Mouse (Mus musculus): ENCODE data around the gene Ghdc. TPM values are rescaled to one million over a fixed set of nuclear protein-coding genes. Genes with fewer than 3 reads are reported as not detected.

The Ghdc gene
- 1.1 and 2.1 TPM in 2 replicates for polyA plus RNA-seq (2014; fragmentation: Nextera tagmentation; extraction: Ambion mirVana)

DNA sequence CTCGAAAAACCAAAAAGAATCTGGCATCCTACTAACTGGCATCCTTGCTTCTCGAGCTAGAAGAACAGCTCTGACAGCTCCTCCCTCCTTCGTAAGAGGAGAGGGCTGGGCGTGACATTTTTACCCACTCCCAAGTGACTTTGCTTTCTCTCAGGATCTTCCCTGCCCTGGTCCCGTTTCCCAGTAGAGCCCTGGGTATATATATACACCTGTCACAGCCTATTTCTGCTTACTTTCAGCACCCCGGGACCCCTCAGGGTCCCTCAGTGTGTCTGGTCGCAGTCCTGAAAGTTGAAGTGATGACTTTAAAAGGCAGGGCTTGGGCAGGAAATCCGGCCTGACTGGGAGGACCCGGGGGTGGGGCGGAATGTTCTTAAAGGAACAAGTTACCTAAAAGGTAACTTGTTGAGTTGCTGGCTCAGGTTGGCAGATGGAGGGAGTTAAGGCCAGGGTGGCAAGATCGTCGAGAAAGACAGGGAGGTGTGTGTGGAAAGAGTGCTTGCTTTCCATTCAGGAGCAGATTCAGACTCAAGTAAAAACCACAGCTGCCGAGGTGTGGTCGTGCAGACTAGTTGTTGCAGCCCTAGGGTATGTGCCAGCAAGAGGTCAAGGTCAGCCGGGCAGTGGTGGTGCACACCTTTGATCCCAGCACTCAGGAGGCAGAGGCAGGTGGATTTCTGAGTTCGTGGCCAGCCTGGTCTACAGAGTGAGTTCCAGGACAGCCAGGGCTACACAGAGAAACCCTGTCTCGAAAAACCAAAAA lies at the start of gene Ghdc:
TSS of gene Ghdc (minus strand) at position 312 of the 763 bp plus-strand sequence.
- peak within 1 kb of the TSS; percentile 34 for H3K4me3 ChIP-seq (ENCODE audit: low read depth, low read length)
- no peaks in the 10 kb centered on the region for H3K9me3 ChIP-seq (ENCODE audit: control insufficient read depth, low read length)
- peak within 1 kb of the TSS; percentile 21; the same call in 1 of the 2 replicates for H3K9ac ChIP-seq (ENCODE audit: low read depth, low read length)
- no peaks in the 10 kb centered on the region for H3K27me3 ChIP-seq (ENCODE audit: control insufficient read depth, insufficient read depth, low read length)
- 24% methylated on average over 17 of the region's 17 CpGs for WGBS
- no peaks in the 10 kb centered on the region for H3K36me3 ChIP-seq (ENCODE audit: control insufficient read depth, insufficient read depth, low read length)
- no peak within 1 kb of the TSS for H3K27ac ChIP-seq (ENCODE audit: low read depth, low read length)
- DNase-seq (ENCODE audit: low spot score) (peak; percentile 62), ATAC-seq (ENCODE audit: low FRiP score) (no peak)
- H3K4me2 ChIP-seq (replicated peaks; ENCODE audit: low read depth, low read length) = peak within 1 kb of the TSS; percentile 31
- no peaks in the 10 kb centered on the region for H3K4me1 ChIP-seq (replicated peaks; ENCODE audit: control insufficient read depth, insufficient read depth, low read length)

DNA sequence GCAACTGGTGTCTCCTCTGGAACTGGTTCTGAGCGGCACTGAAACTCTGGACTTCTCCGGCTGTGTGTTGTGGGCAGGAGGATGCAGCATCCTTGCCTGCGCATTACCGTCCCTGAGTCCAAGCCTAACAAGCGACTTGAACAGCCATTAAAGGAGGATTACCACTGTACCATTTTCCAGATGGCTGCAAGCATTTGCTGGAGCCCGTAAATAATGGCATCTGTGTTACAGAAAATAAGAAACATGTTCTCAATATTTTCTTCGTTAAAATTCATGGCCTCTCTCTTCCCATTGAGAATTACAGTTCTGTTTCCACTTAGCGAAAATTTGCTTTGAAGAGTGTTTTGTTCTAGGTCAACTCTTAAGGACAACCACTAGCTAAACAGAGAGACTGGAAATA lies 49.3 kb upstream of the Ghdc start:
- Histone ChIP-seq H3K9ac (ENCODE audit: low read depth, low read length) (no peak overlapping the region), H3K4me1 (replicated peaks; ENCODE audit: control insufficient read depth, insufficient read depth, low read length) (no peaks in the 10 kb centered on the region), H3K4me2 (replicated peaks; ENCODE audit: low read depth, low read length) (no peak overlapping the region), H3K36me3 (ENCODE audit: control insufficient read depth, insufficient read depth, low read length) (no peaks in the 10 kb centered on the region), H3K9me3 (ENCODE audit: control insufficient read depth, low read length) (no peaks in the 10 kb centered on the region), H3K27me3 (ENCODE audit: control insufficient read depth, insufficient read depth, low read length) (no peaks in the 10 kb centered on the region), H3K27ac (ENCODE audit: low read depth, low read length) (no peak overlapping the region), H3K4me3 (ENCODE audit: low read depth, low read length) (no peak overlapping the region)
- DNase-seq (ENCODE audit: low spot score) (no peak), ATAC-seq (ENCODE audit: low FRiP score) (no peak)
- 91% methylated on average over 8 of the region's 8 CpGs for WGBS

DNA sequence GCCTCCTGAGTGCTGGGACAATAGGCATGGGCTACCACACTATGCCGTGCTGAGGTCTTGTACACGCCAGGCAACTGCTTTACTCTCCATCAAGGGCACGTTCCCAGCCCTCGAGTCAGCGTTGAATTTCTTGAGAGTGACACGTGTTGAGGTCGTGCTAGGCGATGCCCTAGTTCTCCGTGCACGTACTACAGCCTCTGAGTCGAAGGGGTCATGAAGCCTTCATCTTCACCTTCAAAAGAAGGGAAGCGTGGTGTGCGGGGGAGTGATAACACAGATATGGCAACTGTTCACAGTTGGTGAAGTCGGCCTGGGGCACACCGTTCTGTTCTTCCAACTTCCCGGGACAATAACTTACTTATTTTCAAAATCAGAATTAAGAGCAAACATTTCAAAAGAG lies 48.9 kb upstream of the Ghdc start:
- no peak overlapping the region for H3K9ac ChIP-seq (ENCODE audit: low read depth, low read length)
- H3K4me3 ChIP-seq (ENCODE audit: low read depth, low read length) = no peak overlapping the region
- no peaks in the 10 kb centered on the region for H3K9me3 ChIP-seq (ENCODE audit: control insufficient read depth, low read length)
- ATAC-seq (ENCODE audit: low FRiP score) = no peak
- H3K4me2 ChIP-seq (replicated peaks; ENCODE audit: low read depth, low read length) = no peak overlapping the region
- no peaks in the 10 kb centered on the region for H3K27me3 ChIP-seq (ENCODE audit: control insufficient read depth, insufficient read depth, low read length)
- whole genome bisulfite sequencing = 94% methylated on average over 16 of the region's 16 CpGs
- no peak for DNase-seq (ENCODE audit: low spot score)
- no peak overlapping the region for H3K27ac ChIP-seq (ENCODE audit: low read depth, low read length)
- H3K4me1 ChIP-seq (replicated peaks; ENCODE audit: control insufficient read depth, insufficient read depth, low read length) = no peaks in the 10 kb centered on the region
- H3K36me3 ChIP-seq (ENCODE audit: control insufficient read depth, insufficient read depth, low read length) = no peaks in the 10 kb centered on the region

DNA sequence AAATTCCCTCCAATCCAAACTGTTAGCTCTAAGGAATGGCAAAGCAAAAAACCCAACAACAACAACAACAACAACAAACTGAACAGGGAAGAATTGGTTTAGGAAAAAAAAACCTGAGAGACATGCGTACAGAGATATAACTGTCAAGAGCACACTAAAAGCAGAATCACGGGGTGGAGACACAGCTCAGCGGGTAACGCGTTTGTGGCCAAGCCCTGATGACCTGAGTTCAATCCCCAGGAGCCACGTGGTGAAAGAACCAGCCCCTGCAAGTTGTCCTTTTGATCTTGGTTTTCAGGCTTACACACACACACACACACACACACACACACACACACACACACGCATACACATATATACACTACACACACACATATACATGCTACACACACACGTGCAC lies 48.3 kb upstream of the Ghdc start:
- H3K27me3 ChIP-seq (ENCODE audit: control insufficient read depth, insufficient read depth, low read length) = no peaks in the 10 kb centered on the region
- ATAC-seq (ENCODE audit: low FRiP score) (no peak), DNase-seq (ENCODE audit: low spot score) (no peak)
- 84% methylated on average over 8 of the region's 8 CpGs for WGBS
- no peak overlapping the region for H3K27ac ChIP-seq (ENCODE audit: low read depth, low read length)
- no peaks in the 10 kb centered on the region for H3K9me3 ChIP-seq (ENCODE audit: control insufficient read depth, low read length)
- no peaks in the 10 kb centered on the region for H3K36me3 ChIP-seq (ENCODE audit: control insufficient read depth, insufficient read depth, low read length)
- no peak overlapping the region for H3K4me3 ChIP-seq (ENCODE audit: low read depth, low read length)
- H3K4me2 ChIP-seq (replicated peaks; ENCODE audit: low read depth, low read length) = no peak overlapping the region
- no peaks in the 10 kb centered on the region for H3K4me1 ChIP-seq (replicated peaks; ENCODE audit: control insufficient read depth, insufficient read depth, low read length)
- no peak overlapping the region for H3K9ac ChIP-seq (ENCODE audit: low read depth, low read length)

DNA sequence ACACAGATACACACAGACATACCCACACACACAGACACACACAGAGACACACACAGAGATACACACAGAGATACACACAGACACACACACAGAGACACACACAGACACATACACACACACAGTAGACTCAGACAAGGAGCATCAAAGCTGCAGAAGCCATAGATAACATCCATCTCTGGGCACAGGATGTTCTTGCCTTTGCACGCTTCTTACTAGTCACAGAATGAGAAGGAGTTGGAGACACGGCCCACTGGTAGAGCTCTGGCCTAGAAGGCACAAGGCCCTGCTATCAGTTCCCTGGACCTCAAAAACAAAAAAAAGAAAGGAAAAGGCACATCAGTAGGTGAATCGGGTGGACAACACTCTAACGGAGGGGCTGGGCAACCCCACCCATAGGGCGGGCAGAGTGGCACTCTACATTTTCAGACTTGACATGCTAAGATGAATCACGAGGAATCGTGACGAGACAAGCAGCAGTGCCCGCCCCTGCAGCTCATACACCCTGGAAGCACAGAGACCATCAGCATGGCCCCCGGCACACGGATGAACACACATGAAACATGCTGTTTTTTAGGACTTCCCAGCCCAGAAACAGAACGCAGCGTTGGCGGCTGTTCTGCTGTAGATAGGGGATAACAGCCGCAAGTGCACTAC lies 47.7 kb upstream of the Ghdc start:
- Histone ChIP-seq H3K9ac (ENCODE audit: low read depth, low read length) (no peak overlapping the region), H3K36me3 (ENCODE audit: control insufficient read depth, insufficient read depth, low read length) (no peaks in the 10 kb centered on the region), H3K27ac (ENCODE audit: low read depth, low read length) (no peak overlapping the region), H3K27me3 (ENCODE audit: control insufficient read depth, insufficient read depth, low read length) (no peaks in the 10 kb centered on the region), H3K4me2 (replicated peaks; ENCODE audit: low read depth, low read length) (no peak overlapping the region), H3K4me3 (ENCODE audit: low read depth, low read length) (no peak overlapping the region), H3K4me1 (replicated peaks; ENCODE audit: control insufficient read depth, insufficient read depth, low read length) (no peaks in the 10 kb centered on the region), H3K9me3 (ENCODE audit: control insufficient read depth, low read length) (no peaks in the 10 kb centered on the region)
- ATAC-seq (ENCODE audit: low FRiP score) = no peak
- no peak for DNase-seq (ENCODE audit: low spot score)
- WGBS = 95% methylated on average over 15 of the region's 15 CpGs

DNA sequence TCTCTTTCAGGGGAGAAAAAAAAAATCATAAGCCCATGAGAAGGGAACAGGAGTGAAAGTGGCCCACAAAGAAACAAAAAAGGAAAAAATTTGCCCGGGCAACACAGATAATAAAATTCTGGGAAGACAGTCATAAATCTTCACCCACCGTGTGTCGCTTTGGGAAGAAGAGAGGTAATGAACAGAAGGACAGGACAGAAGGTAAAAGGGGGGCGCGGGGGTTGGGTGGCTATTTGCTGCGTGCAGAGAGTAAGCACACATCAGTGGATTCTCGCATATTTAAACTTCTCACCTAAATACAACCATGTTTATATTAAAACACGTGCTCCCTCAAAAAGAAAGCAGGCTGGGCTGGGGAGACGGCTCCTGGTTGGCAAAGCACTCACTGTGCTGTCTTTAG lies 46.6 kb upstream of the Ghdc start:
- Histone ChIP-seq H3K4me3 (ENCODE audit: low read depth, low read length) (no peak overlapping the region), H3K9ac (ENCODE audit: low read depth, low read length) (no peak overlapping the region), H3K27ac (ENCODE audit: low read depth, low read length) (no peak overlapping the region), H3K27me3 (ENCODE audit: control insufficient read depth, insufficient read depth, low read length) (no peaks in the 10 kb centered on the region), H3K9me3 (ENCODE audit: control insufficient read depth, low read length) (no peaks in the 10 kb centered on the region), H3K36me3 (ENCODE audit: control insufficient read depth, insufficient read depth, low read length) (no peaks in the 10 kb centered on the region), H3K4me2 (replicated peaks; ENCODE audit: low read depth, low read length) (no peak overlapping the region), H3K4me1 (replicated peaks; ENCODE audit: control insufficient read depth, insufficient read depth, low read length) (no peaks in the 10 kb centered on the region)
- no peak for ATAC-seq (ENCODE audit: low FRiP score)
- DNase-seq (ENCODE audit: low spot score) = no peak
- 72% methylated on average over 9 of the region's 9 CpGs for WGBS

DNA sequence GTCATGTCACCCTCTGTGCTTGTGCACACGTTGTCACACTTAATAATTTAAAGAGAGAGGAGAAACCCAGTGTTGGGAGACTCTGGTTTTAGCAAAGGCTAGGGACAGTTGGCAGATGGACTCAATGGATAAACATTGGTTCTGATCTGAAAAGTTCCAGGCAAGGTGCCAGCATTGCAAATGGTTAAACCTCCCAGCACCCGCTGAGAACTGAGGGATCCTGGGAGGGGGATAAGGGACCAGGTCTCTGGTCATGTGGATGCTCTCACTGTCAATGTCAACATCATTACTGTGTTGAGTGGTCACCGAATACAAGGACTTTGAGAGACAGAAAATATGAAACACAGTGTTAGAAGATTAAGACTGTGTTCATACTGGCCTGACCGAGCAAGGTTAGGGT lies 46.0 kb upstream of the Ghdc start:
- WGBS = 87% methylated on average over 4 of the region's 4 CpGs
- H3K27ac ChIP-seq (ENCODE audit: low read depth, low read length) = no peak overlapping the region
- DNase-seq (ENCODE audit: low spot score) = no peak

DNA sequence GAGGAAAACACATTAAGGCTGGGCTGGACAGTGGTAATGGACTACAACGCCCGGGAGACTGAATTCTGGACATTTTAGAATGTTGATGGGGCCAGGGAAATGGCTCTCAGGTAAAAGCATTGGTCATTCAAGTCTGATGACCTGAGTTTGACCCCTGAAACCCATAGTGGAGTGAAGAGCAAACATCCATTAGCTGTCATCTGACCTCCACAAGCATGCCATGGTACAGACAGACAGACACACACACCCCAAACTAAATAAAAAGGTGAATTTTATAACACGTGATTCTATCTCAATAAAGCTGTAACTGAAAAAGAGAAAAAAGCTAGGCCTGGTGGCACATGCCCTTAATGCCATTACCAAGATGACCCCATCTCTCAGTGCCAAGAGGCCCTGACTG lies 45.6 kb upstream of the Ghdc start:
- H3K9ac ChIP-seq (ENCODE audit: low read depth, low read length) = no peak overlapping the region
- WGBS = 94% methylated on average over 3 of the region's 3 CpGs
- no peak overlapping the region for H3K4me3 ChIP-seq (ENCODE audit: low read depth, low read length)
- H3K4me1 ChIP-seq (replicated peaks; ENCODE audit: control insufficient read depth, insufficient read depth, low read length) = no peaks in the 10 kb centered on the region
- H3K36me3 ChIP-seq (ENCODE audit: control insufficient read depth, insufficient read depth, low read length) = no peaks in the 10 kb centered on the region
- no peak for DNase-seq (ENCODE audit: low spot score)
- no peak for ATAC-seq (ENCODE audit: low FRiP score)
- no peak overlapping the region for H3K4me2 ChIP-seq (replicated peaks; ENCODE audit: low read depth, low read length)
- H3K27me3 ChIP-seq (ENCODE audit: control insufficient read depth, insufficient read depth, low read length) = no peaks in the 10 kb centered on the region
- no peaks in the 10 kb centered on the region for H3K9me3 ChIP-seq (ENCODE audit: control insufficient read depth, low read length)
- H3K27ac ChIP-seq (ENCODE audit: low read depth, low read length) = no peak overlapping the region

More for the DNA sequence above, 46.0 kb upstream of the Ghdc start:
- Histone ChIP-seq H3K9ac (ENCODE audit: low read depth, low read length) (no peak overlapping the region), H3K27me3 (ENCODE audit: control insufficient read depth, insufficient read depth, low read length) (no peaks in the 10 kb centered on the region), H3K9me3 (ENCODE audit: control insufficient read depth, low read length) (no peaks in the 10 kb centered on the region), H3K4me3 (ENCODE audit: low read depth, low read length) (no peak overlapping the region), H3K36me3 (ENCODE audit: control insufficient read depth, insufficient read depth, low read length) (no peaks in the 10 kb centered on the region), H3K4me1 (replicated peaks; ENCODE audit: control insufficient read depth, insufficient read depth, low read length) (no peaks in the 10 kb centered on the region), H3K4me2 (replicated peaks; ENCODE audit: low read depth, low read length) (no peak overlapping the region)
- no peak for ATAC-seq (ENCODE audit: low FRiP score)

DNA sequence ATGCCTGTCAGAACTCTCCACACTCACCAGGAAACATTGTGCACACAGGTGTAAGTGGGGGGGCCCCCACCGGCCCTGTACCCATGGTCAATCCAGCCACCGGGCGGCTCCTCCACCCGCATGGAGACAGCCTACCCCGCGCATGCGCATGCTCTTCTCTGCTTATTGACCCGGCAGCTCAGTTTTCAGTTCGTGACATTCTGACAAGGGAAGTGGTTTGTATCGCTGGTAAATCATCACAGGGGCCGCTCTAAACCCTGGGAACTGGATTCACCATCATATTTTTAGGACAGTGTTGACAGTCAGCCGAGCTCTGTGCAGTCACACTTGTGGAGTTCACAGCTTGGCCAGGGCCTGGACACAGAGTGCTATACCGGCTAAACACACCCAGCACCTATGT lies 43.7 kb upstream of the Ghdc start:
- DNase-seq (ENCODE audit: low spot score) (no peak), ATAC-seq (ENCODE audit: low FRiP score) (no peak)
- H3K4me2 ChIP-seq (replicated peaks; ENCODE audit: low read depth, low read length) = no peak overlapping the region
- H3K27me3 ChIP-seq (ENCODE audit: control insufficient read depth, insufficient read depth, low read length) = no peaks in the 10 kb centered on the region
- no peak overlapping the region for H3K9ac ChIP-seq (ENCODE audit: low read depth, low read length)
- H3K9me3 ChIP-seq (ENCODE audit: control insufficient read depth, low read length) = no peaks in the 10 kb centered on the region
- no peaks in the 10 kb centered on the region for H3K36me3 ChIP-seq (ENCODE audit: control insufficient read depth, insufficient read depth, low read length)
- no peaks in the 10 kb centered on the region for H3K4me1 ChIP-seq (replicated peaks; ENCODE audit: control insufficient read depth, insufficient read depth, low read length)
- WGBS = 79% methylated on average over 13 of the region's 13 CpGs
- H3K27ac ChIP-seq (ENCODE audit: low read depth, low read length) = no peak overlapping the region
- H3K4me3 ChIP-seq (ENCODE audit: low read depth, low read length) = no peak overlapping the region
